Mouse (Mus musculus) granulocyte monocyte progenitor cell, adult 5-6 weeks (primary cell): ENCODE measurements at regions not wholly inside any gene's neighbourhood (a gene's known extent, or its start where the extent isn't known, plus 50 kb on each side); places are given as distances from the start of the nearest gene placed in this dataset.

Experiments
- ATAC-seq: replicated peaks from 2 replicates; pipeline ENCODE4 v1.8.0; 2016; ENCODE audit warnings: mild to moderate bottlenecking, moderate TSS enrichment, inconsistent platforms; ENCODE audit not compliant: poor library complexity, severe bottlenecking

DNA sequence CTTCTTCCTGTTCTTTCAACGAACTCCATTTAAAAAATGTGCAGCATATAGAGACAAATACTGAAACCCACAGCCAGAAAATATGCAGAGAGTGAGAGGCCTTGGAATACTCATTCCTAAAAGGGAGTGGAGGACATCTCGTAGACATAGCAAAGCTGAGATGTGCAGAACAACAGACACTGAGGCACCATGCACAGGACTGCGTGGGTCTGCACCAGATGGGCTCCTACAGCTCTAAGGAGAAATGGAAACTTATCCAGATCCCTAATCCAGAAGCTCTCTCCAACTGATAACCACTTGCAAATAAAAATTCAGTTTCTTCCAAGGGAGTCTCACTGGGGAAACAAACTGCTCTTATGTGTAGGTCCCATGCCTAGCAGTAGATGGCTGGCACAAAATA, 101.6 kb downstream of the Slc25a24 start:
- no peak for ATAC-seq

DNA sequence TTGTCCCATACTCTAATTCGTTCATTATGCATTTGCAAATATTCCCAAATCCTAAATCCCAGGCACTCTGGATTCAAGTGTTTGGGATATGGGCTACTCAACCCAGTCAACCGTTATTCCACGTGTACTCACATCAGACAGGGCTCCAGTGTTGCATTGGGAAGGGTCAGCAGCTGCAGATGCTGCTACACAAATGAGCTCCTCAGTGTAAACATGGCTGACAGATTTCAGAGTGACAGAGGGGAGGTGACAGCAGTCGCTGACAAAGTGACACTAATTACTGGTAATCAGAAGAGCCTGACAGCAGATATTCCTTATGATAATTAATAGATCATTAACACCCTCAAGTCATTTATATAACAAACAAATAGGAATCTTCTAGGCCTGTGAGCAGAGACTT, 106.2 kb upstream of the Vav3 start:
- no peak for ATAC-seq

DNA sequence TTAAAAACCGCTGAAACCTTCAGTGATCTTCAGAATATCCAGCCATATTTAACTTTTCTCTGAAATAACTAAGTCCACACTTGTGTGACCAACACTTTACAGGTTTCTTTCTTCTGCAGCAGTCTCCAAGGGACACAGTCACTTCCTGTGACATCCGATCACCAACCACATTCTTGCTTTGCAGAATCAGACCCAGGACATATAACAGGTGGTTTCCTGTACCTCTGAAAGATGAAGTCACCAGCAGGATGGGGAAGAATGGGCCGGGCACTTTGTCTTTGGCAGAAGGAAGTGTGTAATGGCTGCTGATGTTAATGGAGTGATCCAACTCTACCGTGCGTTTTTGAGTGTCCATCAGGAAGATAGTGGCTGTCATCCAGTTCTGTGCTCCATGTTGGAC, 103.5 kb upstream of the Vav3 start:
- peak; percentile 25; the same call in 1 of the 2 replicates for ATAC-seq

DNA sequence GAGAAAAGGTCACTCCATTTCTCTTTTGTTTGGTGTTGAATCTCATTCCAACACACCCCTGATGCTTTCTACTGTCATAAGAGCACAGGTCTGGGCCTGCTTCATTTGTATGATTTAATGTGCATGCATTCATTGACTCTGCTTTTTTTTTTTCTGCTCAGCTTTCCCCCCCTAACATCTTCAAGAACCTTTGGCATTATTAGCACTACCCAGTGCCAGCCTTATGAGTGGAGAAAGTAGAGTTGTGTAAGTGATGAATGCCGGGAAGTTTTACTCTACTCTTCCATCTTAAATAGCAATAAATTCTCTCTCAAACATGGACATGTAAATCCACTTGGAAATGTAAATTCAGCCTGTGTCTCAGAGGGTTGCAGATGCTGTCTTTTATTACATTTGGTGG, 97.0 kb upstream of the Vav3 start:
- no peak for ATAC-seq

DNA sequence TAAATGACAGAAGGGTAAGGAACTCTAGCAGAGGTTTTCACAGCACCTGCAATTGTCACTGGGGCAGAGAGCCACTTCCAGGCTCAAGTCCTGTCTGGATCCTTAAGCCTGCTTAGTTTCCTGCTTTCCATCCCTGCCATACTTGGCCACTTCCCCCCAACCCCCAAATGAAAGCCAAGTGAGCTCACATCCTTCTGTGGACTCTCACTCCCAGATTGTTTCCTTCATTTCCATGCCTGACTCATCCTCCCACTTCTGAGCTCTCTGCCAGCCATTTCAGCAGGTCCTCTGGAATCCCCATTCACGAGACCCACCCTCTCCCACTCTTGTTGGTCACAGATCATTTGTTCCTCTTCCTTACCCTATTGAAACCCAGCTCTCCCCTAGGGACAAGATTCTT, 91.7 kb upstream of the Vav3 start:
- ATAC-seq = no peak

DNA sequence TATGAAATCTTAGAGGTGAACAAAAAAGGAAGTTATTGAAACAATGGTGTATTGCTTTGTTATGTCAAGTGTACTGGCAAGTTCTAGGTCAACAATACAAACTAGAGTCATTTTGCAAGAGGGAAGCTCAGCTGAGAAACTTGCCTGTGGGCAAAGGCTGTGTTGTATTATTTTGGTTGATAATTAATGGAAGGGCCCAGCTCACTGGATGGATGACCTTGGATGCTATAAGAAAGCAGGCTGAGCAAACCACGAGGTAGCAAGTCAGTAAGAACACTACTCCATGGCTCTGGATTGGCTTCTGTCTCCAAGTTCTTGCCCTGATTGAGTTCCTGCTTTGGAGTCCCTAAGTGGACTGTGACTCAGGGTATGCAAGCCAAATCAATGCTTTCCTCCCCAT, 91.1 kb upstream of the Vav3 start:
- ATAC-seq = no peak

DNA sequence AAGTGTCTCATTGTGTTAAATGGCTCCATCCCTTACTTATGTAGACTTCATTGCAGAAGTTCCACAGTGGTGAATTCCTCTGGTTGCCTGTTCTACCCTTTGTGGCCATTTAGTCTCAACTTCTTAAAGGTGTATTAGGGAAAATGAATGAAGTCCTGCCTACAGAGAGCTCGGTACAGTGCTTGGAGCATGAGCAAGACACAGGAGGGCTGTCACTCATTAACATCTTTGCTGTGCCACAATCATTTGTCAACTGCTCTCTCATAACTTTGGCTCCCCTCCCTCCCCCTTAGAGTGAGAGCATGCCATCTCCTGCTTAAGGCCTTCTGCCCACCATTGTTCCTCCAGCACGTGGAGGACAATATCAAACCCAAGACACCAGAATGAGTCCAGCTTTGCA, 90.5 kb upstream of the Vav3 start:
- ATAC-seq = no peak

DNA sequence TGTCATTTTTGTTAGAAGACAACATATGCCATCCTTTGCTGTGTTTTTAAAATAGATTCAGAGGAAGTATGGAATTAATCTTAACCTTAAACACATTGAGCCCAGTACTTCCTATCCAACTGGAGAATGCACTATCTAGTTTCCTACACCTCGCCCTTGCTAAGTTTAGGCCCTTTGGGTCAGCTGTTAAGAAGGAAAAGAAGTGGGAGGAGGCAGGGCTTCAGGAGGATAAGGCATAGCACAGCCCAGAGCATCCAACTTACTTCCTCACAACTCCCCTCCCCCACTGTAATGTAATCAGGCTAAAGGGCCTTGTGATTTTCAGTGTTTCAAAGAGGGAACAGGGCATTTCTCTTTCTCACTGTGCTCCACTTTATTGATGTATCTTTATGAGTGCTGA, 88.7 kb upstream of the Vav3 start:
- ATAC-seq = 0 out of 2 replicates have a peak, but pooled peaks have one; percentile 11

DNA sequence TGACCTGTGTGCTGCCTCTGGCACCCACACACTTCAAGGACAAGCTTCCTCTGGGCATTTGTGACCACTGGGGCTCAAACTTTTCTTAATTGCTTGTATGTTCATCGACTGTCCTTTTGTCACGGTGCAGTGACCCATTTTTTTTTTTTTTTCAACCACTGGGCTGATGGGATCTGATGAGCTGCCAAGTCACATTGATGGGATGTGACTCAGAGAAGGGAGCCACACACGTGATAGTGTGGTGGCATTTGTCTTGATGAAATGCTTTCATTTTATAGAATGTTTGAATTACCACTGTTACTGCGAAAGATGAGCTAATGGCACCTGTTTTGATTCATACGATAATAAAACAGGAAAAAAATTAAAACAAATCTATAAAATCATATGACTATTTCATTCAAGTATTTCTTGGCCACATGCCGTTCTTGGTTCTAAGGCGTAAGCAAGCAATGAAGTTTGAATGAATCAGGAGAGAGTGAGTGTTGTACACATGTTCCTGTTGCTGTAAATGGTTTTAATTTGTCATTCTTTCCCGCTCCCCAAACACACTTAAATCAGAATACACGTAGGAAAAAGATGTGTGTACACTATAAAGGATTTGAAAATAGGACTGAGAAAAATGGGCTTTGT, 86.3 kb upstream of the Vav3 start:
- ATAC-seq = peak; percentile 26

DNA sequence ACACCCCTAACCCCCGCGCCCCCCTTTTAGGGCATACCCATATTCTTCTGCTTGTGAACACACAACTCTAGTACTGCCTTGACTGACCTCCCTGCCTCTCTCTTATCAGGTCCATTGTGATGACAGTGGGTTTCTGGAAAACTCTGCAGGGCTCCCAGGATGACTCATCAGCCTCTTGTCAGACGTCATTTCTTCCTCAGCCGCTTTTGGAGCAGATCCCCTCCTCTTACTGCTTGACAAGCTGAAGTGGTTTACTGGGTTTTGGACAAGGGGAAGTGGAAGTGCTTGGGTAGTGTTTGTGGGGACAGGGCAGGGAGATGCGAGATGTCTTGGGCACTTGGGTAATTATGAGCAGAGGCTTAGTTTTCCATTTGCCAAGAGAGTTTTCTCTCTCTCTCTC, 85.5 kb upstream of the Vav3 start:
- ATAC-seq = peak; percentile 93

DNA sequence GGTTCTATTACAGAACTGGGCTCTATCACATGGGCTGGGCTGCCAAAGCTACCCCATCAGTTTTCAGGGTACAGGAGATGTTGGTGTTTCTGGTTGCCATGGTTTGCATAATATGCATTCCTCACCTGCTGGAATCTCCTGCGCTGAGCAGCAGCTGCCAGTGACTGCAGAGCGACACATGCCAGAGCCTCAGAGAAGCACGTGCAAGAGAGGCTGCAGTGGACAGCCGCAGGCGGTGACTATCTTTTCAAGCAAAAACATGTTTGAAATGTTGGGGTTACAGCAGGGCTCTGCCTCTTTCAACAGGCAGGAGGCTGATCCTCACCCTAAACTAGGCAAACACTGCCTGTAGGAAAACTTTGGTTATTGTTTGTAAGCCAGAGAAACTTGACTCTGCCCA, 83.7 kb upstream of the Vav3 start:
- ATAC-seq = no peak

DNA sequence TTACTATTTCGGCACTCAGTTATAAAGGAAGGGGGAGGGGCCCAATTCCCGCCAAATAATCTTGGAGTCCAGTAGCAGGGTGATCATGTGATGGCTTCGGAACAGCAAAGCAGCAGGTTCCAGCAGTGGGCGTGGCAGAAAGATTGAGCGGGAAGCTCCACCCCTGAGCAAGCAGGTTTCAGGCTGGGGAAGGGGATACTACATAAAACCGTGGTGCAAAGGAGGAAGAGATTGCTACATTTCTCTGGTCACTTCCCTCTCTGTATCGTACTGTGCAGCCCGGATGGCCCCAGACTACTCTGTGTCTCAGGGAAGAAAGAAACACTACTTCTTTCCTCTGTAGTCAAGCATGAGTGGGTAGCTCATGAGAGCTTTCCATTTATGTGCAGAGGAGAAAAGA, 73.5 kb upstream of the Vav3 start:
- peak; percentile 100 for ATAC-seq

DNA sequence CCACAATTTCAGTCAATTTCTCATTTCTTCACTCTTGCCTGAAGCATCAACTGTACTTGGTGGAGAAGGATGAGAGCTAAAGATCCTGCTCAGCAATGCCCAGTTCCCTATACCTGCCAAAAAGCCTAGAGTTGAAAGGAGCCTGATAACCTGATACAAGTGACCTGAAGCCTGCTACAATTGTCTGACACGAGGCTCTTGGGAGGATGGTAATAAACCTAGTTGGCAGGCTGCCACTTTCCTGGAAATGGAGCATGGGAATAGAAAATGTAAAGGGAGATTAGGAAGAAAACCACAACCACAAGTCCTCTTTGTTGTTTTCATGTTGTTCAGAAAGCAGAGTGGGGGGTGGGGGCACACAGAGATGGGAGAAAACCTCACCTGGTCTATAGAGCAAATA, 69.7 kb upstream of the Vav3 start:
- ATAC-seq = no peak

DNA sequence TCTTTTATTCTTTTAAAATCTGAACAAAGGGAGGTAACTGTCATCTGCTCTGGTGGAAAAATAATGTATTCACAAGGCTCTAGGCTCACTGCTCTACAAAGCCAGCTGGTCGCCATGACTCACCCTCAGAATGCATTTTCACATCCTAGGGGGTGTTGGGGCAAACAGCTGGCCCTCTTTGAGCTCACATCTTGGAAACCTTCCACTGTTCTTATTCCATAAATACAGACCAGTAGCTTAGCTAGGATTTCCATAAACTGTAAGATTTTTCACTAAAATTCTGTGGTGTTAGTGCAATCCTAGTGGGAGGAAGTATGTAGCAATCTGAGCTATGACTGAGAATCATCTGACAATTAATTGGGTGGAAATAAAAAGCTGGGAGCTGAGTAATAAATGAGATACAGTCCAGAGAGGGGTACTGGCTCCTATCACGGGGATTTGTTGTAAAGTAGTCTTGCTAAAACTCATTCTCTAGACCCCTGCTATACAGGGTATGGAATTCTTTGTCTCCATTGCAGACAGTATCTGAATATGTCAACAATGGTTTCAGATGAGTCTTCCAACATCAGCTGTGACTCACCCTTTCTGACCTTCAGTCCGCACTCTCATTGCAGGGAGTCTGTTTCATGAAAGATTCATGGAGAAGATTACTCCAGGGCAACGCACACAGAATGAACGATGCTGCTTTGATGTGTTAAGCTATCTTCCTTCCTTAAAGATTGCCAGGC, 67.2 kb upstream of the Vav3 start:
- ATAC-seq = peak; percentile 87

DNA sequence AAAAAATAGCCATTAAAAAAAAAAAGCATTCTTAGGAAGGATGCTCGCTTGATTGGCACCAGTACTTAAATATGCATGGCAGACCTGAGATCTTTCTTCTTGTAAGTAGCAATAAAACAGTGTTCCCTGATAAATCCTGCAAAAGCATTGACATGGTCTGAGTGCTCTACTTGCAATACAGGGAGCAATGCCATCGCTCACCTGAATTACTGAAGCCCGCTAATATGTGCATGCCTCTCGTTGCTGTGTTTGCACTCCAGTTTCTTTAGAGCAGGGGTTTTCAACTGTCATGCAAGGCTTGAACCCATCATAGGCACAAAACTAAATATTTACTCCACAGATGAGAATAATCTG, 66.7 kb upstream of the Vav3 start:
- ATAC-seq = no peak

DNA sequence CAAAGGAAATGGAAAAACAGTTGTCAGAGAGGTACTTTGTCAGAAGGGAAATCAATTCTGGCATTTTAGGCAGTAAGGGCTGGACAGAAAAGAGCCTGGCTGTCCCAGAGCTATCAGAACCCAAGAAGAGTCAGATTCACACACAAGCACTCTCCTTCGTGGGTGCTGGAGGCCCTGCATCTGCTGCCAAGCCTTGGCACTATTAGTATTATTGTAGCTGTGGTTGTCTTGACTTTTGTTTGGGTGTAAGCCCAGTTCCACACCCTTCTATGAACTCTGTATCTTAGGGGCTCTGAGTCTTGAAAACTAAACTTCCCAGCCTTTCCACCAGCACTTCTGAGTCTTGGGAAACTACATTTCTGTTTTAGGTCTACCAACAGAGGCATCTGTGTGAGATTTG, 61.4 kb upstream of the Vav3 start:
- ATAC-seq = no peak

DNA sequence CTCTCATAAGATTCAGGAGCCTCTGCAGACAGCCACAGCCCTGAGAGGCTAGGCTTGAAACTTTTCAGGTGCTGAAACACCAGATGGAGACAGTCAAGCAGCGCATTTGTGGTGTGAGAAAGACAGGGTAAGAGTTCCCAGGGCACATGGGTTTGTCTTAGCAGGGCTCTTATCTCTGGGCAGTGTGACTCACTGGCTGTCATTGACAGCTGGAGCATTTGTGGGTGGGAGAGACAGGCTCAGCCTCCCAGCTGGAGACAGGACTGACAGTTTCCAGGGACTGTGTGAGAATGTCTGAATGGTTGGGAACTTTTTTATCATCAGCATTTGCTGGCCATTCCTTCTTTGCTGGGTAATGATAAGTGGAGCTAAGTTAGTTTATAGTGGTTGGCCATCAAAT, 53.9 kb upstream of the Vav3 start:
- no peak for ATAC-seq
